Mouse (Mus musculus) liver, postnatal 0 days (tissue): ENCODE data around the gene Has1. TPM values are rescaled to one million over a fixed set of nuclear protein-coding genes. Genes with fewer than 3 reads are reported as not detected.

ENCODE experiments used
- ATAC-seq: fragments of 200-750 bp; cut with Nextera tagmentation; 2 replicates; pipeline ENCODE4 v1.8.0; 2017; ENCODE audit warnings: mild to moderate bottlenecking, moderate library complexity
- DNase-seq: peaks from one replicate; pipeline ENCODE4 v3.0.0-alpha.2; 2016
- H3K27ac ChIP-seq: fragments of 300-500 bp; sonication (generic); 2 replicates; pipeline ENCODE4 v1.5.1; 2014; ENCODE audit warnings: antibody characterized with exemption, moderate library complexity, mild to moderate bottlenecking, low read depth
- H3K27me3 ChIP-seq: fragments of 300-500 bp; sonication (generic); 2 replicates; pipeline ENCODE4 v1.6.1; 2014; ENCODE audit warnings: low read length, control low read depth, mixed read lengths; ENCODE audit not compliant: insufficient read depth
- H3K36me3 ChIP-seq: fragments of 300-500 bp; sonication (generic); replicated peaks from 2 replicates; pipeline ENCODE4 v1.6.1; 2014; ENCODE audit warnings: mild to moderate bottlenecking, control low read depth, low read length, moderate library complexity, mixed read lengths; ENCODE audit not compliant: insufficient read depth
- H3K4me1 ChIP-seq: fragments of 300-500 bp; sonication (generic); 2 replicates; pipeline ENCODE4 v1.6.1; 2014; ENCODE audit warnings: antibody characterized with exemption, mild to moderate bottlenecking, control low read depth; ENCODE audit not compliant: insufficient read depth
- H3K4me2 ChIP-seq: fragments of 300-500 bp; sonication (generic); 2 replicates; pipeline ENCODE4 v1.6.1; 2014; ENCODE audit warnings: low read depth, mild to moderate bottlenecking, low read length, moderate library complexity, mixed read lengths
- H3K4me3 ChIP-seq: fragments of 300-500 bp; sonication (generic); 2 replicates; pipeline ENCODE4 v1.5.1; 2014; ENCODE audit warnings: low read depth, low read length
- H3K9ac ChIP-seq: fragments of 300-500 bp; sonication (generic); replicated peaks from 2 replicates; pipeline ENCODE4 v1.6.1; 2014; ENCODE audit warnings: mild to moderate bottlenecking, moderate library complexity
- H3K9me3 ChIP-seq: fragments of 300-500 bp; sonication (generic); 2 replicates; pipeline ENCODE4 v1.6.1; 2016; ENCODE audit warnings: mild to moderate bottlenecking, control low read depth, low read length, mixed read lengths
- CTCF ChIP-seq: sonication (generic); IDR thresholded peaks from 2 replicates; pipeline ENCODE4 v1.5.1; 2016; ENCODE audit warnings: antibody characterized with exemption, low read depth
- EP300 ChIP-seq: IDR thresholded peaks from 2 replicates; pipeline ENCODE4 v1.6.1; 2016; ENCODE audit warnings: antibody characterized with exemption, low read depth, mild to moderate bottlenecking
- WGBS: fragments of 180-500 bp; shearing (Covaris S2); extraction: QIAGEN DNeasy Blood & Tissue Kit; methylation state at CpG from one replicate; pipeline ENCODE4 v1.1.7; 2014; ENCODE audit not compliant: insufficient replicate concordance; 5-methylcytosine and 5-hydroxymethylcytosine counted together
- polyA plus RNA-seq: library from polyadenylated mRNA; unstranded; fragments of >200 nt; fragmentation: Nextera tagmentation; extraction: Ambion mirVana; gene quantifications from 2 replicates; pipeline ENCODE4 v1.2.1, GENCODE M21; 2015

Has1 gene
- 0.08 and 0.09 TPM in 2 replicates for polyA plus RNA-seq

GRCm38 (mm10) chr17:17855064-17855838, at the start of gene Has1:
Gene Has1, minus strand, starts transcription at chr17:17855205.
- H3K4me2 ChIP-seq, result no peak within 1 kb of the TSS
- no peaks in the 10 kb centered on the region for H3K9me3 ChIP-seq
- H3K27me3 ChIP-seq, result peaks cover 8% of the 10 kb centered on the region; the same call in 1 of the 2 replicates
- DNase-seq, result no peak
- no peak within 1 kb of the TSS for H3K9ac ChIP-seq
- no peak for ATAC-seq
- 49% methylated on average over 8 of the region's 8 CpGs for WGBS
- H3K27ac ChIP-seq, result no peak within 1 kb of the TSS
- no peak within 1 kb of the TSS for H3K4me3 ChIP-seq
- H3K4me1 ChIP-seq, result no peaks in the 10 kb centered on the region
- TF ChIP-seq CTCF, result no peak
- no peak for TF ChIP-seq EP300
- H3K36me3 ChIP-seq, result no peaks in the 10 kb centered on the region

- peak; percentile 76 for ATAC-seq
- Histone ChIP-seq H3K27ac (no peak overlapping the region; the same call in 1 of the 2 replicates), H3K36me3 (no peaks in the 10 kb centered on the region), H3K4me2 (no peak overlapping the region), H3K4me1 (no peaks in the 10 kb centered on the region), H3K9ac (no peak overlapping the region), H3K9me3 (no peaks in the 10 kb centered on the region), H3K4me3 (no peak overlapping the region), H3K27me3 (no peaks in the 10 kb centered on the region)
- TF ChIP-seq CTCF (no peak), EP300 (0 out of 2 replicates have a peak, but pooled peaks have one; percentile 16)
- WGBS, result 63% methylated on average over 1 of the region's 1 CpGs
- DNase-seq, result no peak
These were observed 45.8 kb upstream of the Has1 start for GRCm38 (mm10) chr17:17900768-17901167.

GRCm38 (mm10) chr17:17899268-17899667, 44.3 kb upstream of the Has1 start:
- 58% methylated on average over 2 of the region's 2 CpGs for WGBS
- no peak overlapping the region for H3K27ac ChIP-seq
- H3K36me3 ChIP-seq, result no peaks in the 10 kb centered on the region
- no peaks in the 10 kb centered on the region for H3K9me3 ChIP-seq
- no peak overlapping the region for H3K4me2 ChIP-seq
- no peak overlapping the region for H3K9ac ChIP-seq
- H3K4me1 ChIP-seq, result no peaks in the 10 kb centered on the region
- ATAC-seq (no peak), DNase-seq (no peak)
- TF ChIP-seq CTCF (peak; percentile 48), EP300 (no peak)
- no peak overlapping the region for H3K4me3 ChIP-seq
- H3K27me3 ChIP-seq, result no peaks in the 10 kb centered on the region

- ATAC-seq, result no peak
- Histone ChIP-seq H3K27me3 (no peaks in the 10 kb centered on the region), H3K36me3 (no peaks in the 10 kb centered on the region), H3K4me1 (no peaks in the 10 kb centered on the region), H3K9me3 (no peaks in the 10 kb centered on the region), H3K4me3 (no peak overlapping the region), H3K9ac (no peak overlapping the region), H3K4me2 (no peak overlapping the region), H3K27ac (no peak overlapping the region)
- TF ChIP-seq CTCF, result peak; percentile 77
- TF ChIP-seq EP300, result no peak
- WGBS, result 2% methylated on average over 4 of the region's 4 CpGs
- DNase-seq, result no peak
These were observed 41.0 kb upstream of the Has1 start for GRCm38 (mm10) chr17:17896039-17896438.

- no peak overlapping the region for H3K27ac ChIP-seq
- H3K36me3 ChIP-seq, result no peaks in the 10 kb centered on the region
- H3K4me3 ChIP-seq, result no peak overlapping the region
- 66% methylated on average over 2 of the region's 2 CpGs for WGBS
- H3K9ac ChIP-seq, result no peak overlapping the region
- H3K9me3 ChIP-seq, result no peaks in the 10 kb centered on the region
- DNase-seq, result no peak
- H3K4me1 ChIP-seq, result no peaks in the 10 kb centered on the region
- H3K4me2 ChIP-seq, result peak overlapping the region; percentile 22; the same call in 1 of the 2 replicates
- 0 out of 2 replicates have a peak, but pooled peaks have one; percentile 40 for ATAC-seq
- TF ChIP-seq CTCF (no peak), EP300 (no peak)
- no peaks in the 10 kb centered on the region for H3K27me3 ChIP-seq
These were observed 34.9 kb upstream of the Has1 start for GRCm38 (mm10) chr17:17889732-17890425.

- no peak for ATAC-seq
- Histone ChIP-seq H3K9ac (no peak within 1 kb of the TSS), H3K4me3 (no peak within 1 kb of the TSS), H3K9me3 (no peaks in the 10 kb centered on the region), H3K27ac (peak within 1 kb of the TSS; percentile 58; the same call in 1 of the 2 replicates), H3K4me2 (no peak within 1 kb of the TSS), H3K27me3 (no peaks in the 10 kb centered on the region), H3K36me3 (no peaks in the 10 kb centered on the region), H3K4me1 (no peaks in the 10 kb centered on the region)
- WGBS, result 55% methylated on average over 1 of the region's 1 CpGs
- DNase-seq, result no peak
- TF ChIP-seq EP300 (no peak), CTCF (no peak)
These were observed 32.8 kb upstream of the Has1 start, which contains the start of the genes Fpr2 and Fpr3 for GRCm38 (mm10) chr17:17887774-17888248. Gene Fpr2, plus strand, starts transcription at chr17:17887824. Gene Fpr3, plus strand, starts transcription at chr17:17887852.
